Mouse (Mus musculus) heart, adult 2 months (tissue): ENCODE data around the gene Vti1a. TPM values are rescaled to one million over a fixed set of nuclear protein-coding genes. Genes with fewer than 3 reads are reported as not detected.

Experiments used
- DNase-seq, 2 experiments: peaks; one replicate each; pipeline ENCODE4 v3.0.0; 2021
- H3K27ac ChIP-seq: fragments of 200-600 bp; 2 replicates; pipeline ENCODE4 v1.8.1; 2022
- H3K27me3 ChIP-seq: fragments of 200-500 bp; 2 replicates; pipeline ENCODE4 v1.6.1; 2012; ENCODE audit warnings: mild to moderate bottlenecking, low read length, inconsistent platforms, mixed read lengths; ENCODE audit not compliant: control insufficient read depth, insufficient read depth
- H3K36me3 ChIP-seq: fragments of 200-500 bp; 2 replicates; pipeline ENCODE4 v1.6.1; 2012; ENCODE audit warnings: low read length, inconsistent platforms; ENCODE audit not compliant: control insufficient read depth, insufficient read depth
- H3K4me1 ChIP-seq: fragments of 200-500 bp; 2 replicates; pipeline ENCODE4 v1.6.1; 2011; ENCODE audit warnings: low read length; ENCODE audit not compliant: control insufficient read depth, insufficient read depth
- H3K4me3 ChIP-seq: fragments of 200-600 bp; 2 replicates; pipeline ENCODE4 v1.8.1; 2022
- H3K79me2 ChIP-seq: fragments of 200-500 bp; replicated peaks from 2 replicates; pipeline ENCODE4 v1.6.1; 2012; ENCODE audit warnings: mild to moderate bottlenecking, inconsistent platforms, low read length, moderate library complexity, mixed read lengths; ENCODE audit not compliant: control insufficient read depth, insufficient read depth
- H3K9ac ChIP-seq: fragments of 200-500 bp; 2 replicates; pipeline ENCODE4 v1.6.1; 2012; ENCODE audit warnings: low read depth, mild to moderate bottlenecking, control low read depth, inconsistent platforms, low read length, mixed read lengths
- CTCF ChIP-seq: fragments of 200-600 bp; IDR thresholded peaks from 2 replicates; pipeline ENCODE4 v1.8.1; 2022; ENCODE audit warnings: antibody characterized with exemption, mild to moderate bottlenecking, moderate library complexity
- EP300 ChIP-seq: fragments of 200-500 bp; IDR thresholded peaks from 2 replicates; pipeline ENCODE4 v1.6.1; 2011; ENCODE audit warnings: low read depth, low read length, control low read depth; ENCODE audit not compliant: insufficient read depth
- POLR2A ChIP-seq: fragments of 200-500 bp; IDR thresholded peaks from 2 replicates; pipeline ENCODE4 v1.6.1; 2011; ENCODE audit warnings: mild to moderate bottlenecking, low read depth, low read length, control low read depth; ENCODE audit not compliant: insufficient read depth
- WGBS: fragments of 180-500 bp; shearing (Covaris S2); methylation state at CpG from one replicate; pipeline ENCODE4 v1.1.7; 2018; 5-methylcytosine and 5-hydroxymethylcytosine counted together
- intact Hi-C: fragments of 180-260 bp; cut with DNase I; formaldehyde crosslinking; loops from one replicate; pipeline ENCODE4 v1.15.1; 2025
- polyA plus RNA-seq: library from polyadenylated mRNA; depleted of rRNA; stranded (reverse); fragments of >200 nt; gene quantifications from 2 replicates; pipeline ENCODE4 v1.2.3, GENCODE M21; 2012
- total RNA-seq, 2 experiments: library from RNA; stranded (reverse); gene quantifications; 2 replicates each; pipeline ENCODE4 v1.2.3; 2021

Gene Vti1a
- total and polyA plus RNA-seq, 3 experiments: 6.2 to 16.3 (median 15.6) TPM

- no peaks in the 10 kb centered on the region for H3K27me3 ChIP-seq
- TF ChIP-seq POLR2A (no peak), EP300 (no peak), CTCF (no peak)
- 92% methylated on average over 9 of the region's 9 CpGs for WGBS
- H3K9ac ChIP-seq: no peak overlapping the region
- H3K36me3 ChIP-seq: no peaks in the 10 kb centered on the region
- no peaks in the 10 kb centered on the region; the same call in 1 of the 2 replicates for H3K4me1 ChIP-seq
- H3K79me2 ChIP-seq: no peaks in the 10 kb centered on the region
- no peak for DNase-seq
- no peak overlapping the region for H3K27ac ChIP-seq
- no peak overlapping the region for H3K4me3 ChIP-seq
- intact Hi-C loops: no loop called here
Observed at GRCm38 (mm10) chr19:55554703-55555102, 238.6 kb downstream of the Vti1a start.

DNA sequence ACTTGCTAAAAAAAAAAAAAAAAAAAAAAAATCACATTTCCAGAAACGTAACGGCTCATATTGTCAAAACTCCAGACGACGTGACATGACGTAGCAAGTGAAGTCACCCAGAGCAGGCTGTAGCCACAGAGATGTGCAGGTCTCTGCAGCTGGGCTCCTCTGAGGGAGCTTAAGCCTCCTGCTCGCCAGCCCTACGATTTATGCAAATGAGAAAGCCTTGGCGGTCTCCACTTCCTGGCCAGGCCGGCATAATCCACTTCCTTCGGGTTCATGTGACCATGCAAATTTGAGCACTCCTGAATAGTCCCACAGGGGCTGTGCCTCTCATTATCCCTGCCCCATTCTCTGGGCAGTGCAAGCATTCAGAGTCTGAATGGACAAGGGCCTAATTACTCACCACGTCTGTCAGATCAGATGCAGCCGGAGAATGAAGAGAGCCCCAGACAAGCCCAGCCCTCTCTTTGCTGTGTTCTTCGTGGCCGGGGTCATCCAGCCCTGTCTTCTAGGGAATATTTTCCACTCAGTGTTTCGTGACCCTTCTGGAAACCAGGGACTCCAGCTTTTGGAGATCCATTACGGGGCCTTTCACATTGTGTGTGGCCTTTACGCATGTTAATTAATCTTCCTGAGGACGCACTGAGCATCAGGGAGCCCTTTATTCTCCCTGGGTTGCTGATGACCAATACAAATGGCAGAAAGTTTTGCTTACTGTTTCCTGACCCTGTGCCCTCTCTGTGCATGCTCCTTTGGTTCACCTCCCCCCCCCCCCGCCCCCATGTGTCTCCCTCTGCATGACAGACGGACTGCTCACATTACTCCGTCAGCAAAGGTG, 240.3 kb downstream of the Vti1a start:
- Histone ChIP-seq H3K36me3 (no peaks in the 10 kb centered on the region), H3K4me1 (peaks cover under 1% of the 10 kb centered on the region), H3K27ac (no peak overlapping the region), H3K79me2 (no peaks in the 10 kb centered on the region), H3K4me3 (no peak overlapping the region), H3K9ac (no peak overlapping the region), H3K27me3 (no peaks in the 10 kb centered on the region)
- TF ChIP-seq EP300 (no peak), CTCF (no peak), POLR2A (no peak)
- peak in 1 of 2 experiments; percentile 45 for DNase-seq
- 48% methylated on average over 21 of the region's 21 CpGs for WGBS
- intact Hi-C loops: no loop called here

DNA sequence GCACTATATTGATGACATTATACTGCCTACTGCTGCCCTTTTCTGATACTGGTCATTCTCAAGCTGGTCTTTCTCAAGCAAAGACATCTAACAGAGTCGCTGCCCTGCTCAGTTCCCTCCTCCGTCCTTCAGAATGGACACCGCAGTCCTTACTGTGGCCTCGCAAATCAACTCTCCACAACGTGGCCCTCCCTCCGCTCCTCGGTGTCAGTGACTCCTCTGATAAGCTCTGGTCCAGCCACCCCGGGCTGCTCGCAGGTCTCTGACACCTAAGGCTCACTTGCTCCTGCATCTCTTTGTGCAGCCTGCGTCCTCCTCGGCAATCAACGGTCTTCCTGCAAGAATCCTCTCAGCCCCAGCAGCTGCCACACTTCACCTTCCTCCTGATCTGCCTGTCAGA, 243.2 kb downstream of the Vti1a start:
- no peaks in the 10 kb centered on the region for H3K27me3 ChIP-seq
- TF ChIP-seq POLR2A: no peak
- no peak for TF ChIP-seq CTCF
- TF ChIP-seq EP300: no peak
- no peak overlapping the region for H3K4me3 ChIP-seq
- no peak overlapping the region for H3K27ac ChIP-seq
- H3K79me2 ChIP-seq: no peaks in the 10 kb centered on the region
- WGBS: 83% methylated on average over 12 of the region's 12 CpGs
- DNase-seq: no peak
- H3K36me3 ChIP-seq: no peaks in the 10 kb centered on the region
- no peak overlapping the region for H3K9ac ChIP-seq
- intact Hi-C loops: no loop called here
- peaks cover 9% of the 10 kb centered on the region for H3K4me1 ChIP-seq

- H3K4me1 ChIP-seq: peaks cover 9% of the 10 kb centered on the region
- TF ChIP-seq EP300 (no peak), CTCF (no peak)
- DNase-seq: peak; percentile 45 to 49
- no peaks in the 10 kb centered on the region for H3K36me3 ChIP-seq
- H3K4me3 ChIP-seq: no peak overlapping the region
- intact Hi-C loops: loop anchor here (5.0 kb wide), 1 partner anchor 192 kb away; no protein-coding TSS in a partner anchor
- H3K9ac ChIP-seq: no peak overlapping the region
- no peak overlapping the region for H3K27ac ChIP-seq
- H3K27me3 ChIP-seq: no peaks in the 10 kb centered on the region
- 86% methylated on average over 11 of the region's 11 CpGs for WGBS
- H3K79me2 ChIP-seq: no peaks in the 10 kb centered on the region
Observed at GRCm38 (mm10) chr19:55560088-55560682, 244.1 kb downstream of the Vti1a start.

DNA sequence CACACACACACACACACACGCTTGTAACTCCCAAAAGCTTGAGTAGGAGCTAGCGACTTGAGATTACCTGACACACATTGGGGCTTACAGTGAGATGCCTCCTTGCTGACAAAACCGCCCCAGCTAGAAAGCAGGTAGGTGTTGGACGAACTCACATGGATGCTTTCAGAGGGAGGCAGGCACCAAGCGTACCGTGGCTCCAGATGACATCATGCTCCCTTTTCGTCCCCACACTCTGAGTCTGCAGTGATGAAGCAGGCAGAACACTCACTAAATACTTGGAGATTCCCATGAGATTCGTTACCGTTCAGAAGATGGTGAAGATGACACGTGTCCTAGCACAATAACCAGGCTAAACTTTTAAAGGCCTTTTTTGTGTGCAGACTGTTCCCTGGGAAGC, 245.4 kb downstream of the Vti1a start:
- no peak overlapping the region for H3K9ac ChIP-seq
- H3K4me1 ChIP-seq: peaks cover 9% of the 10 kb centered on the region
- WGBS: 90% methylated on average over 10 of the region's 10 CpGs
- intact Hi-C loops: loop anchor here (5.0 kb wide), 1 partner anchor 191 kb away; no protein-coding TSS in a partner anchor
- no peaks in the 10 kb centered on the region for H3K36me3 ChIP-seq
- TF ChIP-seq CTCF (no peak), EP300 (no peak), POLR2A (no peak)
- no peak for DNase-seq
- H3K4me3 ChIP-seq: no peak overlapping the region
- no peaks in the 10 kb centered on the region for H3K79me2 ChIP-seq
- H3K27ac ChIP-seq: no peak overlapping the region
- H3K27me3 ChIP-seq: no peaks in the 10 kb centered on the region

GRCm38 (mm10) chr19:55562487-55563147, 246.5 kb downstream of the Vti1a start:
- Histone ChIP-seq H3K4me1 (peaks cover 9% of the 10 kb centered on the region), H3K27ac (peak overlapping the region; percentile 33; the same call in 1 of the 2 replicates), H3K4me3 (no peak overlapping the region), H3K9ac (no peak overlapping the region), H3K27me3 (no peaks in the 10 kb centered on the region), H3K79me2 (no peaks in the 10 kb centered on the region), H3K36me3 (no peaks in the 10 kb centered on the region)
- DNase-seq: no peak
- TF ChIP-seq CTCF (no peak), EP300 (no peak), POLR2A (no peak)
- intact Hi-C loops: loop anchor here (5.0 kb wide), 1 partner anchor 190 kb away; no protein-coding TSS in a partner anchor
- 79% methylated on average over 14 of the region's 14 CpGs for WGBS
